Mouse (Mus musculus) right cerebral cortex, postnatal 25 days (tissue): ENCODE measurements around the gene Gm2075.
"Not testable (repeated sequence)": the region's sequence is repeated elsewhere in the genome, so short reads cannot be mapped to it uniquely, and the experiment has no call there.

Source experiments
- DNase-seq: peaks from one replicate; pipeline ENCODE4 v3.0.0; 2022

Gene Gm2075

DNA sequence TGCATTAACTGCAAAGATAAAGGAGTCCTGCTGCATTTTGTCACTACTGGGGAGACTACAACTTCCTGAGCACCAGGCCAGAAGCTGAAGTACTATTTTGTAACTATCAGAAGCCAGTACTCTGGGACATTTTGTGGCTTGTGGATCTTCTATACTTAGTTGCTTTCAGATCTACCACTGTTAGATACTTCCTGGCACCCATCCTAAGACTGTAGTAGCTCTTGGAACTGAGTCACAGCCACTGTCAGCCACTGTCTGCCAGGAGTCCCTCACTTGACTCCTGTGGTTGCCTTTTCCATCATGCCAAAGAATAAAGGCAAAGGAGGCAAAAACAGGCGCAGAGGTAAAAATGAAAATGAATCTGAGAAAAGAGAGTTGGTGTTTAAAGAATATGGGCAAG is at the start of gene Gm2075:
Gene Gm2075, plus strand, starts transcription at position 301 of the 400 bp plus-strand sequence.
- DNase-seq = not testable (repeated sequence)

DNA sequence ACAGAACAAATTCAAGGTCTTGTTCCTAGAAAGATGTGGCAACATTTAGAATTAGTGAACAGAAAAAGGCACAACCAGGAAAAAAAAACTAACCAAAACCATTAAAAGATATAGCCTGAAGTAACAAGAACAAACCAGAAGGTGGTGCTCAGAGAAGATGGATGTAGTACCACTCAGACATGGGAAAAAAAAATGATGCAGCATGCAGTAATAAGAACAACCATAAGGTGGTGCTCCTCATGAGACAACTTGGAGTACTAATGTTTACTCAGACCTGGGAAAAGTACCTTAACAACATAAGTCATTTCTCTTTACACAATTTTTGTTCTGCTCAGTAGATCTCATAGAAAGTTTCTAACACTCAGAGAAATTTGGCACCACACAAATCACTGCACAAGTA is 27.6 kb upstream of the Gm2075 start:
- DNase-seq = not testable (repeated sequence)

DNA sequence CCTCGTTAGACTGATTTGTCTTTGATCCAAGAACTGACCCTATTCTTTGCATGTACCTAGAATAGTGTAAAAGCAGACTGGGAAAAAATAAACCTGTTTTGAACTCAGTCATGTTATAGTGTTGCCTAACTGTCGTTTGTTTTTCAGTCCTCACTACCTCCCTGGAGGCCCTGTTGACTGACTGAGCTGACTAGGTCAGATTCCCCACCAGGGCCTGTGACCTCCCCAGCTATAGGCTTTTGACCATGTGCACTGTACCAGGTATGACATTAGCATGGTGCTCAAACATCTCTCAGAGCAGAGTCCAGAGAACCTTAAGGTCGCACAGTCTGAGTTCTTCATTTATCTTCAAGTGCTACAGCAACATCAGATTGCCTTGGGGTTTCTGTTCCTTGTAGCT is 7.5 kb upstream of the Gm2075 start:
- DNase-seq = not testable (repeated sequence)

DNA sequence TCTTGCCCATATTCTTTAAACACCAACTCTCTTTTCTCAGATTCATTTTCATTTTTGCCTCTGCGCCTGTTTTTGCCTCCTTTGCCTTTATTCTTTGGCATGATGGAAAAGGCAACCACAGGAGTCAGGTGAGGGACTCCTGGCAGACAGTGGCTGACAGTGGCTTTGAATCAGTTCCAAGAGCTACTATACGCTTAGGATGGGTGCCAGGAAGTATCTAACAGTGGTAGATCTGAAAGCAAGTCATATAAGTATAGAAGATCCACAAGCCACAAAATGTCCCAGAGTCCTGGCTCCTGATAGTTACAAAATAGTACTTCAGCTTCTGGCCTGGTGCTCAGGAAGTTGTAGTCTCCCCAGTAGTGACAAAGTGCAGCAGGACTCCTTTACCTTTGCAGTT is 7.0 kb downstream of the Gm2075 start, which contains the start of gene Gm6803:
Gene Gm6803, minus strand, starts transcription at position 101 of the 400 bp plus-strand sequence.
- not testable (repeated sequence) for DNase-seq

DNA sequence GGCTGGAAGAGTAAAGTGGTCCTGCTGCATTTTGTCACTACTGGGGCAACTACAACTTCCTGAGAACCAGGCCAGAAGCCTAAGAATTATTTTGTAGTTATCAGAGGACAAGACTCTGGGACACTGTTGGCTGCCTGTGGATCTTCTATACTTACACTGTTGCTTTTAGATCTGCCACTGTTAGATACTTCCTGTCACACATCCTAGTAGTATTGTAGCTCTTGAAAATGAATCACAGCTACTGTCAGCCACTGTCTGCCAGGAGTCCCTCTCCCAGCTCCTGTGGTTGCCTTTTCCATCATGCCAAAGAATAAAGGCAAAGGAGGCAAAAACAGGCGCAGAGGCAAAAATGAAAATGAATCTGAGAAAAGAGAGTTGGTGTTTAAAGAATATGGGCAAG is 15.1 kb downstream of the Gm2075 start, which contains the start of gene Gm2056:
Gene Gm2056, plus strand, starts transcription at position 301 of the 400 bp plus-strand sequence.
- not testable (repeated sequence) for DNase-seq

DNA sequence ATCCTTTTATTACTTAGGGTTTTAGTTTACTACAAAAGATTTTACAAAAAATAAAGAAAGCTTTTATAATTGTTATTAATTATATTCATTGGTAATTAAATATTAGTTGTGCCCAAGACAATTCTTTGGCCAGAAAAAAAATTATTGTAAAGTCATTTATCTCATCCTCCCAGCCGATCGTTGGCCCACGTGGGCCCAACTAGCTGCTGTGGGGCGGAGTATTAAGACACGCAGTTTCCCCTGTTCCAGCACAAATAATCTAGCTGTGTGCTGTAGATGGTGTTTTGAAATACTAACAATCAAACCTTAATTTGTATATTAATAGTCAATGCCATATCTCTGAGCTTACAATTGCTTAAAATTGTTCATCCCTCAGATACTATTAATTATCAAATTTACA is 20.6 kb downstream of the Gm2075 start:
- not testable (repeated sequence) for DNase-seq

DNA sequence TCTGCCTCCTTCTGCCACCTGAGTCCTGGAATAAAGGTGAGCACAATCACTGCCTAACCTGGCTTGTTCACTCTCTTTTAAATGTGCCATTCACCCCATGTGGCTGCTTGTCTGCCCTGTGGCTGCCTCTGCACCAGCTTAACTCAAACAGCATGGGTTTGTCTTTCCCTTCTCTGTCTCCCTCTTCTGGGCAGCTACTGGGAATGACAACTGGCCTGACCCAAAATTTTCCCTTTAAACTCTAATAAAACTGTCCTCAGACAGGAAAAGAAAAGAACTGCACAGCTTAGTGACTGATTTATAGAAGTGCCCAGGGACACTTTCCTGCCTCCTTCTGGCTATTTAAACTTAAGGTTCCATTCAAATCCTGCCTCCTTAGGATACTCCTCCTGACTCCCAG is 27.4 kb downstream of the Gm2075 start:
- not testable (repeated sequence) for DNase-seq

DNA sequence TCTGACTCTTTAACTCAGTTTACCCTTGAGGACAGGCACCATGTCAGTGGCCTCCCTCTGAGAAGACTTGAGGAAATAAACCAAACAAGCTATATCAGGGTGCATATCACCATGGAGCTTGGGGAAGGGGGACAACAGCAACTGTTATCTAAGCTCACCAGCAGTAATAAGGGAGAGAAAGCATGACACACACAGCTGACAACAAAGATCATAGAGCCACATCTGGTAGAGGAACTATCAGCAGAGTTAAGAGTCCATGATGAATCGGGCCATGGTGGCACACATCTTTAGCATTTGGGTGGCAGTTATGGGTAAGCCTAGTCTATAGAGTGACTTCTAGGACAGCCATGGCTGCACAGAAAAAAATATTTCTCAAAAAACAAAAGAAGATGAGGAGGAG is 28.1 kb downstream of the Gm2075 start:
- DNase-seq = not testable (repeated sequence)

DNA sequence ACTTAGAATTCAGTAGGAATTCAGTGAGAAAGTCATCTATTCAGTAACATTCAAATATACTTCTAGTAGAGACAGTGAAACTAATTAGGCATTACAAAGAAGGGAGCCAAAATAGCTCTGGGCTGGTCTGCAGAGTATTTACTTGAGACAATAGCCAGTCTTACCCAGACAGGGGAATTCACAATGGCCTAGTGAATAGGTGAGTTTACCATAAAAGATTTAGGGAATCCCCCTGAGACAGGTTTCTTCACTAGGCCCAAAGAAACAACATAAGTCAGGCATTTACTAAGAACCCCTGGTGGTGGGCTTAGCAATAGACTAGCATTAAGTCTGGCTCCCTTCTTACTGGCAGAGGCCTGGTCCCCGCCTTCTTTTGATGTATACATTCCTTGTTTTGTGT is 33.6 kb downstream of the Gm2075 start:
- DNase-seq = not testable (repeated sequence)
